Mouse (Mus musculus) cerebellum, postnatal 10 days (tissue): ENCODE results near the gene Optc.

Experiments used
- DNase-seq, 2 experiments: peaks; one replicate each; pipeline ENCODE4 v3.0.0; 2021; ENCODE audit warnings: mixed read lengths in 2 of 2

Optc gene

GRCm38 (mm10) chr1:133907949-133908658, at the start of gene Optc:
Optc (minus strand) TSS chr1:133907999.
- peak; percentile 85 to 89 for DNase-seq

GRCm38 (mm10) chr1:133954009-133954408, 46.2 kb upstream of the Optc start:
- no peak for DNase-seq

- peak; percentile 61 to 65 for DNase-seq
These were observed 45.5 kb upstream of the Optc start for GRCm38 (mm10) chr1:133953261-133953742.

GRCm38 (mm10) chr1:133951598-133951997, 43.8 kb upstream of the Optc start:
- no peak for DNase-seq

GRCm38 (mm10) chr1:133950061-133950782, 42.4 kb upstream of the Optc start:
- DNase-seq, result no peak

GRCm38 (mm10) chr1:133945106-133945505, 37.3 kb upstream of the Optc start:
- no peak for DNase-seq

- DNase-seq, result no peak
These were observed 34.1 kb upstream of the Optc start for GRCm38 (mm10) chr1:133941904-133942303.

- no peak for DNase-seq
These were observed 33.5 kb upstream of the Optc start for GRCm38 (mm10) chr1:133941158-133941860.

- no peak for DNase-seq
These were observed 32.8 kb upstream of the Optc start for GRCm38 (mm10) chr1:133940481-133941092.

GRCm38 (mm10) chr1:133939708-133940107, 31.9 kb upstream of the Optc start:
- no peak for DNase-seq

- DNase-seq, result no peak
These were observed 28.4 kb upstream of the Optc start for GRCm38 (mm10) chr1:133936169-133936568.

- DNase-seq, result peak; percentile 60 to 71
These were observed 26.7 kb upstream of the Optc start for GRCm38 (mm10) chr1:133934354-133934963.

- no peak for DNase-seq
These were observed 25.7 kb upstream of the Optc start for GRCm38 (mm10) chr1:133933301-133934195.

- no peak for DNase-seq
These were observed 22.2 kb upstream of the Optc start for GRCm38 (mm10) chr1:133929980-133930379.

- DNase-seq, result no peak
These were observed 17.4 kb upstream of the Optc start for GRCm38 (mm10) chr1:133925223-133925622.

- DNase-seq, result peak; percentile 31 to 47
These were observed 16.5 kb upstream of the Optc start for GRCm38 (mm10) chr1:133924141-133924875.

GRCm38 (mm10) chr1:133923071-133923470, 15.3 kb upstream of the Optc start:
- DNase-seq, result no peak

GRCm38 (mm10) chr1:133921304-133921751, 13.5 kb upstream of the Optc start, which contains the start of gene Prelp:
Prelp (minus strand) TSS chr1:133921414.
- peak in 1 of 2 experiments; percentile 7 for DNase-seq

GRCm38 (mm10) chr1:133920876-133921275, 13.1 kb upstream of the Optc start:
- no peak for DNase-seq

- DNase-seq, result no peak
These were observed 12.6 kb upstream of the Optc start for GRCm38 (mm10) chr1:133920401-133920800.

- DNase-seq, result no peak
These were observed 10.3 kb upstream of the Optc start for GRCm38 (mm10) chr1:133918088-133918470.
